9 mouse cellular contexts compared by ENCODE assay signal in genomic region chr5:114571451-114572030, GRCm38 (mm10). TPM values are rescaled to one million over a fixed set of nuclear protein-coding genes. Genes with fewer than 3 reads are reported as not detected.
A peak's percentile ranks its signal among the peaks of the same experiment; 100 is the strongest.
DNase-seq lines count a peak whose midpoint lies in the region; ATAC-seq and TF ChIP-seq lines count a peak whose summit lies in the region.
"Had no signal": no experiment of that assay in that cellular context is flagged by ENCODE, and none has a peak within 500 bp of the region (broad histone marks: within the 10 kb centered on the region; RNA-seq: fewer than 3 reads in every experiment).

No protein-coding gene starts in this region.

- H3K36me3 ChIP-seq in E14TG2a.4 (ENCODE audit: insufficient read depth, low read length), result peaks cover 16% of the 10 kb centered on the region
- H3K36me3 ChIP-seq in forebrain, embryonic 11.5 days (ENCODE audit: control insufficient read depth, insufficient read depth, low read length), result no peaks in the 10 kb centered on the region
- H3K36me3 ChIP-seq in liver, embryonic 12.5 days, result no peaks in the 10 kb centered on the region

- H3K4me2 ChIP-seq in forebrain, embryonic 11.5 days (ENCODE audit: low read depth, low read length, severe bottlenecking), result peak overlapping the region; percentile 60
- H3K4me2 ChIP-seq in liver, embryonic 12.5 days, result peak overlapping the region; percentile 47

- H3K9ac ChIP-seq in forebrain, embryonic 11.5 days (ENCODE audit: low read length), result peak overlapping the region; percentile 35; the same call in 1 of the 2 replicates
- H3K9ac ChIP-seq in liver, embryonic 12.5 days, result no peak overlapping the region

- peaks cover 80% of the 10 kb centered on the region for H3K4me1 ChIP-seq in E14TG2a.4 (replicated peaks; ENCODE audit: low read depth, low read length)
- H3K4me1 ChIP-seq in forebrain, embryonic 11.5 days (replicated peaks; ENCODE audit: control insufficient read depth, insufficient read depth, low read length), result peaks cover 62% of the 10 kb centered on the region
- H3K4me1 ChIP-seq in liver, embryonic 12.5 days, result peaks cover 52% of the 10 kb centered on the region

- peaks cover 29% of the 10 kb centered on the region for H3K27me3 ChIP-seq in E14TG2a.4 (ENCODE audit: insufficient read depth, low read length)
- 0 out of 2 replicates have a peak, but pooled peaks cover 2% of the 10 kb centered on the region for H3K27me3 ChIP-seq in forebrain, embryonic 11.5 days (ENCODE audit: control insufficient read depth, insufficient read depth, low read length)
- peaks cover 88% of the 10 kb centered on the region for H3K27me3 ChIP-seq in liver, embryonic 12.5 days (replicated peaks)

- peak overlapping the region; percentile 84 for H3K27ac ChIP-seq in forebrain, embryonic 11.5 days (ENCODE audit: low read depth, low read length)
- H3K27ac ChIP-seq in liver, embryonic 12.5 days, result no peak overlapping the region

- TF ChIP-seq CTCF in E14TG2a.4 (conservative IDR thresholded peaks at IDR 0.05; ENCODE audit: low read length), result no peak

- peak overlapping the region; percentile 77 for H3K4me3 ChIP-seq in E14TG2a.4 (replicated peaks; ENCODE audit: low read length)
- H3K4me3 ChIP-seq in forebrain, embryonic 11.5 days (ENCODE audit: low read depth, low read length), result peak overlapping the region; percentile 34
- H3K4me3 ChIP-seq in liver, embryonic 12.5 days, result peak overlapping the region; percentile 33
- H3K4me3 ChIP-seq: erythroblast, embryonic 14.5 days had no signal

- peak; percentile 54 to 55 for DNase-seq in cerebellum, postnatal 10 days
- peak; percentile 93 for DNase-seq in forebrain, embryonic 11.5 days (ENCODE audit: low spot score)
- DNase-seq in right cerebral cortex, postnatal 4 days, result peak; percentile 46
- no peak for DNase-seq in thymus, adult 18-20 months
- no peak for DNase-seq in lung, postnatal 25 days (ENCODE audit: low spot score)

- no peak for ATAC-seq in cerebellum, adult (ENCODE audit: insufficient number of reproducible peaks, low FRiP score, low TSS enrichment)
- peak; percentile 54 for ATAC-seq in forebrain, embryonic 11.5 days (replicated peaks; ENCODE audit: low FRiP score)
- no peak for ATAC-seq in liver, embryonic 12.5 days

- WGBS in forebrain, embryonic 11.5 days, result under 1% methylated on average over 39 of the region's 39 CpGs
- WGBS in liver, embryonic 12.5 days (ENCODE audit: insufficient replicate concordance), result 5% methylated on average over 39 of the region's 39 CpGs

- no peaks in the 10 kb centered on the region for H3K9me3 ChIP-seq in E14TG2a.4 (ENCODE audit: low read length)
- no peaks in the 10 kb centered on the region for H3K9me3 ChIP-seq in forebrain, embryonic 11.5 days (ENCODE audit: control insufficient read depth, low read length)
- no peaks in the 10 kb centered on the region for H3K9me3 ChIP-seq in liver, embryonic 12.5 days (replicated peaks)

RNA-seq across cellular contexts. Expression of gene Fam222a, which starts 3.7 kb away (rescaled TPM):
- 8.7 and 9.4 TPM in 2 replicates for polyA plus RNA-seq in forebrain, embryonic 11.5 days (2014; fragmentation: Nextera tagmentation; extraction: Ambion mirVana)
- polyA plus RNA-seq in liver, embryonic 12.5 days (2016; fragmentation: Nextera tagmentation; extraction: Ambion mirVana), result 1.3 and 1.4 TPM in 2 replicates

Comparison
In these comparisons a context has a peak if more than half of its experiments do, and no peak if none do; other contexts are left out.
1. DNase-seq: peak in cerebellum, postnatal 10 days (2 of 2), forebrain, embryonic 11.5 days (single experiment) and right cerebral cortex, postnatal 4 days (single experiment); none in thymus, adult 18-20 months (0 of 2) and lung, postnatal 25 days (single experiment).
2. Peak in every context shown above with its lines, with median percentiles within 50 percentile points of each other: H3K4me3 ChIP-seq.